Mouse (Mus musculus) fat pad, adult 2 months (tissue): ENCODE measurements around the gene Prpf18.

Source experiments
- DNase-seq: peaks from one replicate; pipeline ENCODE4 v3.0.0-alpha.2; 2011; ENCODE audit warnings: low read depth, low spot score; ENCODE audit errors: extremely low read depth

The Prpf18 gene

DNA sequence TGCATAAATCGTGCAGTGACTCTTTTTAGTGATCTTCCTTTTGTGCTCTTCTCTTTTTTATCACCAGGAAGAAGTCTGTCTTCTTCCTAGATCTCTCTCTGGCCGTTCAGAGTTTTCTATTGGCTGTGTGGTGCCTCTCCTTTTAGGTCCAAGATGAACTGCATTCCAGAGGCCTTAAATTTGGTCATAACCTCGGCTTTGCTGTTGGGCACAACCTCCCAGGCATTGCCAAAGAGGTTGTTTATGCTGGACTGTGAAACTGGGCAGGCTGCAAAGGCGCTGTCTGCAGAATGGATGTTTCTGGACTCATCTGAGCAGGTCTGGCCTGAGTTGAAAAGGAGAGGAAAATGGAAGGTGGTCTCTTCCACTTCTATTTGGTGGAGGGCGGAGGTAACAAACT is 73.6 kb downstream of the Prpf18 start:
- DNase-seq: no peak

DNA sequence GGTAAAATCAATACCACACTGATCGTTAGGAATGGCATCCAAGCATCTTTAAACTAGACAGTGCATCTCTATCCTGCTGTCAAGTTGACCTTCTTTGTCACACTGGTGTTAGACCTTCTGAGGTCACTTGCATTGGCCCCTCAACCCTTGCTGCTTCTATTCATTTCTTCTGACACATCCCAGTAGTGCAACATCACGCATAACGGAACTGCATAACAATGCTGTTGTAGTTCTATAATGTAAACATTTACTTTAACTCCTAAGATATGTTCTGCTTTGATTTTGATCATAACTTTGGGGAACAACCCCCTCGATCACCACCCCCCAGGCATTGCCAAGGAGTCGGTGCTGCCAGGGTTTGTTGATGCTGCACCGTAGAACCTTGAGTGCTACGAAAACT is 75.9 kb downstream of the Prpf18 start:
- DNase-seq: no peak

DNA sequence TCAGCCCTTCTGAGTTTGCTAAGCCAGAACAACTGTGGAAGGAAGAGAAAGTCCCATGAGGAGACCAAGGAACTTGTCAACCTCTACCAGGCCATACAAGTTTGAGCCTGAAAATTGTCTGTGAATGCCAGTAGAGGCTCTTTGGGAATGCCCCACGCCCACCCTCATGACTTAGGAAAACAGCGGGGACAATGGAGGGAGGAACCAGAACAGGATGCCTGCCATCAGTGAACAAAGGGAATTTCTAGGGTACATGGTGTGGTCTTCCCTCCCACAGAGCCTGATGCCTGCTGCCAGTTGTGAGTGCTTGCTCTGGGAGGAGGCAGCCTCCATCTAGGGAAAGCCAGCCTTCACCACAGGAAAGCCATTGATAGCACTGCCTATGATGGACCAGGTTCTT is 76.8 kb downstream of the Prpf18 start:
- DNase-seq: peak; percentile 76

DNA sequence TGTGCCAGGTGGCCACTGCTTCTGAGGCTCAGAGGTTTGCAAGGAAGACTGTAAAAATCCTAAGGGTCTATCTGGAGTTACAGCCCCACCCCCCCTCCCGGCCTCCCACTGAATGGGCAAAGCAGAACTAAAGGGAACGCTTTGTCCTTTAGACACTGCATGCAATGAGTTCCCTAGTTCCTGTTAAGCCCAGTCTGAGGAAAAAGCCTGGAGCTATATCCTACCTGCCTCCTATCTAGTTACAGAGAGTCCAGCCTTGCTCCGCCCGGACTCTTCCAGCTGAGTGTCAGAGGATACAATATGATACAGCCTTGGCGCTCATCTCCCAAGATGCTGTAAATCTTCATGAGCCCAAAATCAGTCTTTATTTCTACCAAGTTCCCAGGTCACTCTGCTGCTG is 77.7 kb downstream of the Prpf18 start:
- DNase-seq: no peak

DNA sequence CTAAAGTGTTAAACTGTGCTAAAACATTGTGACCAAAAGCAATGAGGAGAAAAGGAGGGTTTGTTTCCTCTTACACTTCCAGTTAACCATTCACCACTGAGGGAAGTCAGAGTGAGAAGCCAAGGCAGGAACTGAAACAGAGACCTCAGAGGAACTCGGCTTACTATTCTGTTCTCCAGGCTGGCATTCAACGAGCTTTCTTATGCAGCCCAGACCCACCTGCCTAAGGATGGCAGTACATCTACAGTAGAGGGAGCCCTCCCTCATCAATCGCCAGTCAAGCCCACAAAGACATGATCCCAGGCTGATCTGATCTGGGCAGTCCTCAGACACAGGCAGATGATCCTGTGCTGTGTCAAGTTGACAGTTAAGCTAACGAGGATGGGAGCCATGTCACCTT is 78.5 kb downstream of the Prpf18 start:
- no peak for DNase-seq

DNA sequence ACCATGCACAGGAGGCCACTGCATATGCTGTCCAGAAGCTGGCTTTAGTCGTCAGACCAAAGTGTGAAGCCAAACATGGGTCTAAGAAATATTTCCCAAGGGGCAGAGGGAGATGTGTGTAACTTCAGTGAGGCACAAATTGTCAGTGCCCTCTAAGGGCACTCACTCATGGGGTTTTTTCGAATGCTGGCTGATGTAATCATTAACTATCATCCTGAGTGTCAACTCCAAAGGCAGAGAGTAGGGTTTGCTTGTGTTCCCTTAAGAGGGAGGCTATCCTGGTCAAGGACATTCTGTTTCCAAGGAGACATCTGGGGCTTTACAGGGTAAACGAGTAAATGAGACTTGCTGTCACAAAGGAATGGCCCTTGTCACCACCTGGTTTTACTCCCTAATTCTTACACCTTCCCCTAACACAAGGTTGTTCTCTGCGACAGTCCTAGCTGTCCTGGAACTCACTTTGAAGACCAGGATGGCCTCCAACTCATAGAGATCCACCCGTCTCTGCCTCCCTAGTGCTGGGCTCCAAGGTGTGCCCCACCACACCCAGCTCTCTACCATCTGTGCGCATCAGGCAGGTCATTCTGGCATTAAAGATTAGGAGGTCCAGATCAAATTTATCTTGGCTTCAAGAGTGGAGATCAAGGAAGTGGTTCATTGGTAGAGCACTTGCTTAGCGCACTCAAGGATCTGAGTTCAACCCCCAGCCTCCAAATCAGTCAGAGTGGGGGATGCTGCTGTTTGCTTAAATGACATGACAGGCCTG is 79.2 kb downstream of the Prpf18 start:
- no peak for DNase-seq
